Mouse (Mus musculus): ENCODE results near the gene Fbxo30. TPM values are rescaled to one million over a fixed set of nuclear protein-coding genes. Genes with fewer than 3 reads are reported as not detected.
"Not testable (repeated sequence)": the region's sequence is repeated elsewhere in the genome, so short reads cannot be mapped to it uniquely, and the experiment has no call there.

Fbxo30 gene
- 4.8 and 5.5 TPM in 2 replicates for polyA plus RNA-seq (2012; rRNA removed)

DNA sequence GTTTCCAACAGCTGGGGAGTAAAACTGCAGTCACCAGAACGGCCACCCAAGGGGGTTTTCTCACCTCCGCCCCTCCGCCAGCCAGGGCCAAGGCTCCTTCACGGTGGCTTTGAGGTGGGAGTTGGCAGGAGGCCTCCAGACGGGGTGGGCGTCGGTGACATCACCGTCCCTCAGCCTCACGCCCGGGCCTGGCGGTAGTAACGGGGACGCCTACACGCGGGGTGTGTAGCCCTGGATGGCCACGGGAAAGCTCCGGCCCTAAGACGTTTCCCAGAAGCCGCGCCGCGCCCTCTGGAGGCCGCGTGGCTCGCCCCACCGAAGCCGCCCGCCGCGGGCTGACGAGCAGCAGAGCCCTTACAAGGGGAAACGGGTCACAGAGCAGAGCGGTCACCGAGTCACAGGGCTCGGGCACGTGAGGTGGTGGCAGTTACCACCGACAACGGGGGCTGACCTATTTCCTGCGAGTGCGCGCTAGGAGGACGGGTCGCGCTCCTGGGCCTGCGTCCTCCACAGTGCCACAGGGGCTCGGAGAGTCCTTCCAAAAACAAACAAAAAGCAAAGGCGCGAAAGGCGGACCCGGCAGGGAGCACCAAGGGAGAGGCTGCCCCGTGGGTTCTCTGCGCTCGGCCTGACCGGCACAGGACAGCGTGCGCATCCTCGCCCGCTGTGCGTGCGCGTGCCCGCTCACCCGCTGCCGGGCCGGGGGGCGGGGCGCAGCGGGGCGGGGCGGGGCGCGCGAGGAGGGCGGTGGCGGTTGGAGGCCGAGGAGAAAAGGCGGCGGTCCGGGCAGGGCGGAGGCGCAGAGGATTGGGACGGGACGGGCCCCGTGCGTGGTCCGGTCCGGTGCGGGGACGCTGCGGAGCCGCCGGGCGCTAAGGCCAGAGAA lies at the start of gene Fbxo30:
TSS of gene Fbxo30 (plus strand) at position 753 of the 886 bp plus-strand sequence.
- TF ChIP-seq CTCF (IDR thresholded peaks at IDR 0.05; ENCODE audit: borderline replicate concordance, insufficient read depth, low read depth, low read length) (peak; percentile 42; the same call in 1 of the 2 replicates), POLR2A (IDR thresholded peaks at IDR 0.05; ENCODE audit: borderline replicate concordance, insufficient read depth, low read length) (peak; percentile 99)
- Histone ChIP-seq H3K4me3 (replicated peaks; ENCODE audit: insufficient read depth, low read depth, low read length) (peak within 1 kb of the TSS; percentile 69), H3K27ac (ENCODE audit: insufficient read depth, low read length) (peak within 1 kb of the TSS; percentile 94), H3K27me3 (ENCODE audit: control insufficient read depth, insufficient read depth, low read length) (no peaks in the 10 kb centered on the region), H3K4me1 (ENCODE audit: control insufficient read depth, insufficient read depth, low read length) (no peaks in the 10 kb centered on the region; the same call in 1 of the 2 replicates)
- peak; percentile 92 to 94 for DNase-seq
- WGBS, result under 1% methylated on average over 87 of the region's 93 CpGs

DNA sequence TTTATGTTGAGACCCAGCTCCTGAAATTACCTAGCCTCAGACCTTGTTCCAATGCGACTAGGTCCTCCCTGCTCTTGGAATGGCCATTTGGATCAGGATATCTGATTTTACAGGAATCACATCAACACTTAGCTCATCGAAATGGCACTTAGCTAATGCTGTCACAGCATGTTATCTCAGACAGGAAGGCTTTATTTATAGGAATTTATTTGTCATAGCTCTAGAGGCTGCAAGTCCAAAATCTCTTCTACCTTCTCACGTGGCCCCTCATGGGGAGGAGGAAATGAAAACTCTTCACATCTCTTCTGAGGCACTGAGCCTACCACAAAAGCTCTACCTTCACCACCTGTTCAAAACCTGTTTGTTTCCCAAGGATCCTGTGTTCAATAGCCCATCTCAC lies 47.9 kb upstream of the Fbxo30 start:
- WGBS, result 33% methylated on average over 3 of the region's 3 CpGs
- H3K4me1 ChIP-seq (ENCODE audit: control insufficient read depth, insufficient read depth, low read length), result no peaks in the 10 kb centered on the region
- H3K27me3 ChIP-seq (ENCODE audit: control insufficient read depth, insufficient read depth, low read length), result no peaks in the 10 kb centered on the region; the same call in 1 of the 2 replicates
- no peak for DNase-seq
- TF ChIP-seq CTCF (IDR thresholded peaks at IDR 0.05; ENCODE audit: borderline replicate concordance, insufficient read depth, low read depth, low read length) (no peak), POLR2A (IDR thresholded peaks at IDR 0.05; ENCODE audit: borderline replicate concordance, insufficient read depth, low read length) (no peak)
- H3K27ac ChIP-seq (ENCODE audit: insufficient read depth, low read length), result no peak overlapping the region
- no peak overlapping the region for H3K4me3 ChIP-seq (replicated peaks; ENCODE audit: insufficient read depth, low read depth, low read length)

DNA sequence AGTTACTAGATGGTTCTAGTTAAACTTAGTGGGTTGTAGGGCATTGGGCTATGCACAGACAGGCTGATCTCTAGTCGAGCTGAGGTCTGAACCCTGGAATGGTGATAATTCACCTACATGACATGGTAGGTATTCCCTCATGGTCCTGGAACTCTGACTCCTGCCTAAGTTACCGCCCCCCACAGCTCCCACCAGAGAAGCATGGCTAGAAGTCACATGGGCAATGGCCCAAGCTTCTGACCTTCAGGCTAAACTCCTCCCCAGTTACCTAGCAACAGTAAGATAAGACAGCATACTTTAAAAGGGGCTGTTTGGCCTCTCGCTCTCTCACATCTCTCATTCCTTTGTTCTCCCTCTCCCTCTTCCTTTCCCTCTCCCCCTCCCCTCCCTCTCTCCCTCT lies 38.1 kb upstream of the Fbxo30 start:
- not testable (repeated sequence) for DNase-seq; H3K4me3 ChIP-seq (replicated peaks; ENCODE audit: insufficient read depth, low read depth, low read length); H3K4me1 ChIP-seq (ENCODE audit: control insufficient read depth, insufficient read depth, low read length); H3K27me3 ChIP-seq (ENCODE audit: control insufficient read depth, insufficient read depth, low read length); H3K27ac ChIP-seq (ENCODE audit: insufficient read depth, low read length)
- WGBS, result 48% methylated on average over 3 of the region's 3 CpGs

DNA sequence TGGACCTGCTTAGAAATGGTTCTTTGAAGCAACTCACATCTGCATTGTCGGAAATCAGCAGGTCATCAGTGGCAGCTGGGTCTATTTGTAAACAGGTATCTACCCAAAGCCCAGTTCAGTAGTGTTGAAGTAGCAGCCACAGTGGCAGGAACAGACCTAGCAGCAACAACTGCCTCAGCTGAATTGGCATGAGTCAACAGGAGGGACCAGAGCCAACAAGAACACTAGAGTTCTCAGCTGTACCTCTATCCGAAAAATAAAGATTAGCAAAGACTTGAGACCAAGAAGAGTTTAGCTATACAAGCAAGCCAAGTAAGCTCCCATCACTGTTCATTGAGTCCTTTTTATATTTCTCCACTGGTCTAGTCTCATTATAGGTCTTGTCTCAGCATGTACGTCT lies 32.9 kb upstream of the Fbxo30 start:
- Histone ChIP-seq H3K27ac (ENCODE audit: insufficient read depth, low read length) (no peak overlapping the region), H3K4me3 (replicated peaks; ENCODE audit: insufficient read depth, low read depth, low read length) (no peak overlapping the region), H3K27me3 (ENCODE audit: control insufficient read depth, insufficient read depth, low read length) (no peaks in the 10 kb centered on the region), H3K4me1 (ENCODE audit: control insufficient read depth, insufficient read depth, low read length) (no peaks in the 10 kb centered on the region)
- WGBS, result 73% methylated on average over 3 of the region's 3 CpGs
- no peak for DNase-seq
- no peak for TF ChIP-seq CTCF (IDR thresholded peaks at IDR 0.05; ENCODE audit: borderline replicate concordance, insufficient read depth, low read depth, low read length)
- no peak for TF ChIP-seq POLR2A (IDR thresholded peaks at IDR 0.05; ENCODE audit: borderline replicate concordance, insufficient read depth, low read length)

DNA sequence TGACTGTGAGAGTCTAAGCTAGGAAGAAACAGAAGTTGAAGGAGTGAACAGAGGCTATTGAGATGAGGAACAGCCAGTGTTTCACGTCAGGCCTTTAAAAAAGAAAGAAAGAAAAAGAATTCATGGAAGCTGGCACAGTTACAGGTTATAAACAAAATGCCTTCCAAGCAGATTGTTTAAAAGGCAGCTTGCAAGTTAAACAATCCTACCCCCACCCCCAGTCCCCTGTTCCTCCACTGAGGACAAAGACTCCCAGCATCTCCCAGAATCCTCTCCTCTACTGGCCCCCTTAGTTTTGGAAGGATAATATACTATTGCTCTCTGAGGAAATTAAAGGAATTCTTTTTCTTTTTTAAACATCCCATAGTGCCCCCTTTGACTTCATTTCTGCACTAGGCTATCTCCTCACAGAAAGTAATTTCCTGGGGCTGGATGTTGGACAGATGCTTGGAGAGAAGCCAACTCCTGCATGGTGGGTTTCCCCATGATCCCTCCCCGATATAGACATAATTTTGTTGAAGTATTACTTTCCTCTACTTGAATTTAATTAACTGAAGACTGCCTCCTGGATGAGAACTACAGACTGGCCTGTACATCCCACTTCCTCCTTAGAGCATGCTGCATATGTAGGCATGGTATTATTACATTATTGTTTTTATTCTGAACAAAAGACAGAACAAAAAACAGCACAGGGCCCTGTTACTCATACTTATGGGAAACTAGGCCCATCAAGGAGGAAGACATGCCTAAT lies 30.7 kb upstream of the Fbxo30 start:
- H3K4me3 ChIP-seq (replicated peaks; ENCODE audit: insufficient read depth, low read depth, low read length), result no peak overlapping the region
- no peaks in the 10 kb centered on the region for H3K4me1 ChIP-seq (ENCODE audit: control insufficient read depth, insufficient read depth, low read length)
- DNase-seq, result no peak
- H3K27me3 ChIP-seq (ENCODE audit: control insufficient read depth, insufficient read depth, low read length), result no peaks in the 10 kb centered on the region
- no peak for TF ChIP-seq CTCF (IDR thresholded peaks at IDR 0.05; ENCODE audit: borderline replicate concordance, insufficient read depth, low read depth, low read length)
- WGBS, result 50% methylated on average over 2 of the region's 2 CpGs
- no peak overlapping the region for H3K27ac ChIP-seq (ENCODE audit: insufficient read depth, low read length)

DNA sequence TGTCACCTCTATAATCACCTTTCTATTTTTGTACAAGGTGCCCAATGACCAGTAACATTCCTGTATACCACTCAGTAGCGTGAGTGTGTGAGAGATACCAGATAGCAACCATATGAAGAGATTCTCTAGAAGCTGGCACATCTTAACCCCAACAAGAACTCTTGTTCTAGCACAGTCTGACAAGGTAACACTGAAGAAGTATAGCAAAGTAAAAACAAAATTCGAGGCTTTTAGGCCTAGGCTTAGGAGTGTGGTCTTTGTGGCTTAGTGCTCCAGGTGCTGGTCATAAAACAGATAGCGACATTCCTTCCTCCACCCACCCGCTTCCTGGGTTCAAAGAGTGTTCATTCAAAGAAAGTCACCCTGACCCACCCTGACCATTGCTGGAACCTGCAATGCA lies 27.5 kb upstream of the Fbxo30 start:
- 90% methylated on average over 4 of the region's 4 CpGs for WGBS
- not testable (repeated sequence) for H3K27ac ChIP-seq (ENCODE audit: insufficient read depth, low read length); H3K27me3 ChIP-seq (ENCODE audit: control insufficient read depth, insufficient read depth, low read length); DNase-seq; H3K4me1 ChIP-seq (ENCODE audit: control insufficient read depth, insufficient read depth, low read length); H3K4me3 ChIP-seq (replicated peaks; ENCODE audit: insufficient read depth, low read depth, low read length)

DNA sequence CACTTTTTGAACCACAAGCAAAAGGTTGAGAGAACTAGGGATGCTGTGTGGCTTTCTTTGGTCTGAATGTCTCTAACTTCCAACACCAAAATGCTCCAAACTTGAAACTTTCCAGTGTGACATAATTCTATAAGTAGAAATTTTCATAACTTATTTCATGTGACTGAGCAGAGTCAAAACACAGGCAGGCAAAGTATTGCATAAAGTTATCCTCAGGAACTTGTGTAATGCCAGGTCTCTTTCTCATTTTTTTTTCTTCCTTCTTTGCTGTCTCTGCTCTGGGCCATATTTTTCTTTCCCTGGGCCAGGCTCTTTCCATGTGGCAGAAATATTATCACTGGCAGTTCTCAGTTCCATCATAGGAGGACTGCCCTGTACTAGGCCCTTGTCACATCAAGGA lies 21.0 kb upstream of the Fbxo30 start:
- H3K27me3 ChIP-seq (ENCODE audit: control insufficient read depth, insufficient read depth, low read length), result no peaks in the 10 kb centered on the region
- H3K4me1 ChIP-seq (ENCODE audit: control insufficient read depth, insufficient read depth, low read length), result no peaks in the 10 kb centered on the region
- H3K27ac ChIP-seq (ENCODE audit: insufficient read depth, low read length), result no peak overlapping the region
- no peak for TF ChIP-seq POLR2A (IDR thresholded peaks at IDR 0.05; ENCODE audit: borderline replicate concordance, insufficient read depth, low read length)
- TF ChIP-seq CTCF (IDR thresholded peaks at IDR 0.05; ENCODE audit: borderline replicate concordance, insufficient read depth, low read depth, low read length), result no peak
- no peak overlapping the region for H3K4me3 ChIP-seq (replicated peaks; ENCODE audit: insufficient read depth, low read depth, low read length)
- DNase-seq, result no peak

DNA sequence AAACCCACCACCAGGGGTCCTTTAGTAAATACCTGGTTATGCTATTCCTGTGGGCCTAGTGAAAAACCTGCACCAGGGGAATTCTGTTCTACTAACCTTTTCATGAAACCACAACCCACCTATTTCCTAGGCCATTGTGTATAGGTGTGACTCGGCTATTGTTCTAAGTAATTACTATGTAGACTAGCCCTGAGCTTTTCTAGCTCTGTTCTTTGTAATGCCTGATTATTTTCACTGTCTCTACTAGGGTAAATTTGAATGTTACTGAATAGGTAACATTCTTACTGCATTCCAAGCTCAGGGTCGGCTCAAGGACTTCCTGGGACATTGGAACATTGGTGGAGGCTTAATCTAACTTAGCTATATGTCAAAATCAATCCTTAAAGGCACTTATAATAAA lies 18.8 kb upstream of the Fbxo30 start:
- H3K4me3 ChIP-seq (replicated peaks; ENCODE audit: insufficient read depth, low read depth, low read length), result not testable (repeated sequence)
- 83% methylated on average over 2 of the region's 2 CpGs for WGBS

DNA sequence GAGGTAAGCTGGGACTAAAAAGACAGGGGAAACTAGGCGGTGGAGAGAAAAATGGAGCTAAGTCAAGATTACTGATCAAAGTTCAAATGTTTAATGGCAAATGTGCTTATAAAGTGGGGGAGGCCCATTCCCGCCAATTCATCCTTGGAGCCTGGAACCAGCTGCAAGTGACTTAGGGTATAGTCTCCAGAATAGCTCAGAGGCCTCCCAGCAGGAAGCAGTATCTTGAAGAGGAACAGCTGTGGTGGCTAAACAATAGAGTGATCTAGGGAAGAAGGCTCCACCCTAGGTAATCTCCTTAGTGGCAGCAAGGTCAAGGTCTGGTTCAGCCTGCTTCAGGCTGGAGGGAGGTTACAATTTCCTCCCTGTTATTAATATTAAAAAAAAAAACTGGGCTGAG lies 17.3 kb upstream of the Fbxo30 start:
- not testable (repeated sequence) for DNase-seq; H3K27ac ChIP-seq (ENCODE audit: insufficient read depth, low read length); H3K4me1 ChIP-seq (ENCODE audit: control insufficient read depth, insufficient read depth, low read length); H3K27me3 ChIP-seq (ENCODE audit: control insufficient read depth, insufficient read depth, low read length); H3K4me3 ChIP-seq (replicated peaks; ENCODE audit: insufficient read depth, low read depth, low read length)
- WGBS, result 95% methylated on average over 2 of the region's 2 CpGs

More for the DNA sequence above, 18.8 kb upstream of the Fbxo30 start:
- H3K4me1 ChIP-seq (ENCODE audit: control insufficient read depth, insufficient read depth, low read length); H3K27me3 ChIP-seq (ENCODE audit: control insufficient read depth, insufficient read depth, low read length); H3K27ac ChIP-seq (ENCODE audit: insufficient read depth, low read length); DNase-seq: not testable (repeated sequence)

Measured in cerebellum, adult 2 months (tissue).